Mouse (Mus musculus) erythroblast, embryonic 14.5 days (primary cell): ENCODE data around the gene Arpc5.

Experiments
- GATA1 ChIP-seq: IDR thresholded peaks from 2 replicates; pipeline ENCODE4 v1.6.1; 2012; ENCODE audit warnings: low read length, inconsistent platforms, mixed read lengths
- TAL1 ChIP-seq: IDR thresholded peaks from 3 replicates; pipeline ENCODE4 v1.6.1; 2012; ENCODE audit warnings: low read length, inconsistent platforms, mixed read lengths

- TF ChIP-seq GATA1: no peak
- TF ChIP-seq TAL1: no peak
These were observed 12.9 kb downstream of the Arpc5 start for GRCm38 (mm10) chr1:152779071-152779737.
